Mouse (Mus musculus) megakaryocyte, embryonic 14.5 days (primary cell): Measurements from ENCODE around the gene Kptn.

Source experiments
- FLI1 ChIP-seq: IDR thresholded peaks from 2 replicates; pipeline ENCODE4 v1.6.1; 2012; ENCODE audit warnings: low read length, inconsistent platforms, mixed read lengths
- GATA1 ChIP-seq: IDR thresholded peaks from 3 replicates; pipeline ENCODE4 v1.6.1; 2012; ENCODE audit warnings: mixed read lengths, low read length, inconsistent platforms, borderline replicate concordance

DNA sequence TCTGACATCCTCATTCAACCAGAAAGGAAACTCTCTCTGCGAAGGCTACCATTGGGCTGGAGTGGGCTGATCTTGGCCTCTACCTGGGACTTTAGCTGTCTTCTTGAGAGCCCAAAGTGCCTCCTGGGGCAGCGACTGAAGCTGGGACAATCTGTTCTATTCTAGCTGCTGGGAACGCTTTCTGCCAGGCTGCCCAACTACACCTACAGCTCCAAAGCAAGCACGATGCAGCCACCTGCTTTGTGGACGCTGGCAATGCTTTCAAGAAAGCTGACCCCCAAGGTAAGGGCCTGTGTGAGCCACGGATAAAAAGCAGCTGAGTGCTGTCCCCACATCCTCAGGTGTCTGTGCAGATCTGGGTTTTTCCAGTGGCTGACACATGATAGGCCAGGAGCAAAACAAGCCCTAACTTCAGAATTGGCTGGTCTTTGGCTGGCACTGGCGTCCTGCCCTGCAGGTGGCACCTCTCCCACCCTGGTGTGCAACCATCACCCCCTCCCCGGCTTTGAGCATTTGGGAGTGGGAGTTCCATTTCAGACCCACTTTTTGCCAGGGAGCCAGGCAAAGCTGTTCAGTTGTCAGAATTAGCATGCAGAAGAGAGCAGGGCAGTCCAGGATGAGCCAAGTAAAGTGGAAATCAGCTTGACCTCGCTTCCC, 10.7 kb upstream of the Kptn start:
- TF ChIP-seq GATA1 (no peak), FLI1 (no peak)
